Mouse (Mus musculus): ENCODE measurements around the gene Me1.

Gene Me1

GRCm38 (mm10) chr9:86658347-86658746 lies 37.4 kb downstream of the Me1 start:
- no peak for DNase-seq (ENCODE audit: low read depth, low spot score)

DNA sequence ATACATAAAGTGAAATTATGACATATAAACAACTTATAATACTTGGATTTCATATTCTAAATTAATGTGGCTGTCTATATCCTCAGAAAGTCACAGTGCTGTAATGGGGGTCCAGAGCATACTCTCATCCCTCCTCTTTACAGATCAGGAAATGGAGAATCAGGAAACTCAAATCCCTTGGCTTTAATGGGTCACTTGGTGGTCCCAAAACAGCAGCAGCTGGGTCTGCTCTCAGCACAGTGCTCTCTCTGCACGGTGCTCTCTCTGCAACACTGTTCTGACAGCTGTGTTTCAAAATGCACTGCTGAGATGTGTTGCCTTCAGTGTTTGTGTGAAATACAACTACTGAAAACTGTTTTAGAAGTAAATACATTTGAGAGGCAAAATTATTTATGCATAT lies 43.6 kb downstream of the Me1 start:
- DNase-seq (ENCODE audit: low read depth, low spot score) = no peak

DNA sequence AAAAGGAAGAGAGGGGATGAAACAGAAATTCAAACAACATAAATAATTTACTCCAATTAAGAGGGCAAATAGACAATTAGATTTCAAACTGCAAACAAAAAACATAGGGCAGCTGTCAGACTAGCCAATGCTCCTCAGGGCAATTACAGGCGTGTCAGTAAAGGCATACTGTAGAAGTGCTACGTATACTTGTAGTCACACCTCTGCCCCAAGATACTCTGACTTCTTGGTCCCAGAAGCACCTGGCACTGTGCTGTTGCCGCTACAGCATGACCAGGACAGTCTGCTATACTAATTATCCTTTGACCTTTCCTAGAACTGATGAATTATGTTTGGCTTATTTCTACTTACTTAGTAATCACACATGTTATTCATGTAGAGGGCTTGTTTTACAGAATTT lies 44.5 kb downstream of the Me1 start:
- no peak for DNase-seq (ENCODE audit: low read depth, low spot score)

- no peak for DNase-seq (ENCODE audit: low read depth, low spot score)
Observed at GRCm38 (mm10) chr9:86650822-86651221, 44.9 kb downstream of the Me1 start.

DNA sequence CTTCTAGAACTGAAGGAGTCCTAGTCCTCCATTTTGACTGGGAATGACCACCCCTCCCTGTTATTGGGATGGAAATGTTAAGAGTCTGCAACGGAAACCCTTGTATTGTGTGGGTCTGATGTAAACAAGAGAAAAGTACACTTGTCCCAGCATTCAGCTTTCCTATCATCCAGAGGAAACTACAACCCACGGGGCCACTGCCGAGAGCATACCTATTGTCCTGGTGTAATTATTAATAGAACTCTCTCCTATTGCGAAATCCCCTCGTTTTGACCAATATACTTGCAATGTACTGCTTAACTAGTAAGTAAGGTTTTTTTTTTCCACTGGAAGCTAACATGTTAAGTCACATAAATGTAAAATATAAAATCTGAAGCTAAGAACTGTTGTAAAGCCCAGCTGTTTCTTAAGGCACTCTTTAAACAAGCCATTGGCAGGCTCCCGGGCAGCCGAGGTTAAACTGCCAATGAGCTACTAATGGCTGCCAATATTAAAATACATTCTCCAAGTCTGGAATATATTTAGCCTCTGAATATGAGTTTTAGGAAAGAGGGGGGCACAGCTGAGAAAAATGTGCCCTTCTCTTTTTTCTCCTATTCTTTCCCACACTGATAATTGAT lies 47.7 kb downstream of the Me1 start:
- no peak for DNase-seq (ENCODE audit: low read depth, low spot score)

GRCm38 (mm10) chr9:86646807-86647206 lies 48.9 kb downstream of the Me1 start:
- peak; percentile 43 for DNase-seq (ENCODE audit: low read depth, low spot score)

DNA sequence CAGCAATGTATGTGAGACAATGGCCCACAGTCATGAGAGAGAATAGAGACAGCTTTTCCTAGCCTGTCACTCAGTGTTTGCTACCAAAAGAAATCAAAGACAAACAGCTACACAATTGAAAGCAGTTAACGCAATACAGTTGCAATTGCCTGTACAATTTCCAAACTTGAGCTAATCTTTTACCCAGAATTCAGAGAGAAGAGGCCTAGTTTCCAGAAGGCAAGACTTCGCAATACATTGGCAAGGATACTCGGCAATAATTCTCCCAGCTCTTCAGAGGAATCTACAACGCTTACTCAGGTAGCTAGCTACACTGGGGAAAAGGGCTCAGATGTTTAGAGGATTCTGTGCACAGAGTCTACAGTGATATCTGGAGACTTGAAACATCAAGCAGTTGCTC lies 52.3 kb downstream of the Me1 start:
- DNase-seq (ENCODE audit: low read depth, low spot score) = no peak

GRCm38 (mm10) chr9:86638771-86639170 lies 57.0 kb downstream of the Me1 start:
- DNase-seq (ENCODE audit: low read depth, low spot score) = no peak

GRCm38 (mm10) chr9:86631153-86631552 lies 64.6 kb downstream of the Me1 start:
- no peak for DNase-seq (ENCODE audit: low read depth, low spot score)

GRCm38 (mm10) chr9:86630352-86630931 lies 65.3 kb downstream of the Me1 start:
- no peak for DNase-seq (ENCODE audit: low read depth, low spot score)

DNA sequence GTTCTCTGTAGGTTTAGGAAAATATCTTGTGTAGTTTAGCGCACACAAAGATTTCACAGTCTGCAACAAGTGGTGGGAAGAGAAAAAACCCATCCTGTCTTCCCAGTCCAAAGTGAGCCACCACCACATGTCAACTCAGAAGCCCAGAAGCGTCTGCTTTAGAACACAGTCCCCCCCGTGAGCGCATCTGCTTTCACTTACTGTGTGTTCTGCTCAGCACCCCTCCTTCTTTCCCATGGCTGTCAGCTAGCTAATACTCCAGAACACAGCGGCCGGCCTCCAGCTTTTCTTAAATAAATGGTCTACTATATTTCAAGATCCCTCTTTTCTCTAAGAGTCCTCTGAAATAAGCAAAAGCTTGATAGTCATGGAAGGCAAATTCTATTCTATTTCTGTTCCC lies 66.4 kb downstream of the Me1 start:
- no peak for DNase-seq (ENCODE audit: low read depth, low spot score)

GRCm38 (mm10) chr9:86627745-86628496 lies 67.8 kb downstream of the Me1 start:
- no peak for DNase-seq (ENCODE audit: low read depth, low spot score)

- no peak for DNase-seq (ENCODE audit: low read depth, low spot score)
Observed at GRCm38 (mm10) chr9:86626906-86627305, 68.8 kb downstream of the Me1 start.

GRCm38 (mm10) chr9:86624781-86625180 lies 71.0 kb downstream of the Me1 start:
- DNase-seq (ENCODE audit: low read depth, low spot score) = no peak

DNA sequence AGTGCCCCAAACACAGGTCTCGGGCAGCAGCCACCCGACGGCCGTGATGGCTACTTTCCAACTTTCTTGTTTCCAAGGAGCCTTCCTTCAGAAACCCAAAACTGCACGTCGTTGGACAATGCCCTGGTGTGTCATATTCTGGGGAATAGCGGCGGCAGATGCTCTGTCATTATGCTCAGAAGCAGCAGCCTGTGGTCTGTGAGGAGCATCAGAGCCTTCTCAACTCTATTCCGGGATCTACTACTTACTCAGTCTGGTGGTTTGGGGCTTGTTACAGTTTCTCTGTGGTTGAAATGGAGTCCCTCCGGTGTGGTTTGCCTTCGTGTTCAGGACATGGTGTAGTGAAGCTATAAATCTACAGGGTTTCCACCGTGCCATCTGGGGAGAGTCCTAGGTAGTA lies 71.7 kb downstream of the Me1 start:
- DNase-seq (ENCODE audit: low read depth, low spot score) = no peak

- no peak for DNase-seq (ENCODE audit: low read depth, low spot score)
Observed at GRCm38 (mm10) chr9:86622062-86622461, 73.7 kb downstream of the Me1 start.

GRCm38 (mm10) chr9:86619341-86620139 lies 76.2 kb downstream of the Me1 start:
- DNase-seq (ENCODE audit: low read depth, low spot score) = no peak

DNA sequence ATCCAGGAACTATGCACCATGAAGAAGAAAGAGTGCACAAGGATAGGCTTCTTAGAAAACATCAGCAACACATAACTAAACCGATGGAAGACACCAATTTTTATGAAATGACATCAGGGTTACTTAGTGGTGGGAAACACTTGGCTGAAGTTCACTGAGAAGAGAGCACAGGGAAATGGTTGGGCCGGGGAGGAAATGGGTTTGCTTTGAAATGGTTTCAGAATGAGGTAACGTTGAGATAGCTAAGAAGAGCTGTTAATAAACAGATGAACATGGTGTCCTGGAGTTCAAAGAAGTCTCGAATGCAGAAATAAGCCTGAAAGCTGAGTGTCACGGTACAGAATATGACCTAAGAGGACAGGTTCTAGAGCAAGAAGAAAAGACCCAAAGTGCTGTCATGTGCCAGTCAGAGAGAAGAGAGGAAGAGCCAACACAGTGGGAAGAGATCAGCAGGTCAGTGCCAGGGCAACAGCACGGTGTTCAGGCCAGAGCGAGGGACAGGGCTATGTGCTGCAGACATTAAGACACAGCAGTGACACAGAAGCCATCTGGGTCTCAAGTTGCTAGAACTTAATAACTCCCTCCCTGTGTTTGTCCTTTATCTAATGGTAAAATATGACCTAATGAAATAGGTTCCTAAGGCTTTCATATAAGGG lies 77.8 kb downstream of the Me1 start:
- DNase-seq (ENCODE audit: low read depth, low spot score) = no peak

DNA sequence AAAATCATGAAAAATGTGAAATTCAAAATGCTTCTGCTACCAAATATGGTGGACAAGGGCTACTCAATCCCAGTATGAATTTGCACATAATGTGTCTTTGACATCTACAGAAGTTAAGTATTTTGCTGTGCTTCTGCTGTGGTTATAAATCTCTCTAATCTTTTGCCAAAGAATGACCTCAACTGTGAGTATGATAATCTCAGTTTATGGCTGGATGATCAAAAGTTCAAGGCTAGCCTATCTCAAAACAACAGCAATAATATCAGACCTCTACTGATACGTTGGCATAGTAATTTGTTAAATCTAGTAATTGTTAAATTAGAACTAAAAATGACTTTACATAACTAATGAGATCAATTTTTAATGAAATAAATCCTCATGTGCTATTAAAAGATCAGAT lies 80.0 kb downstream of the Me1 start:
- no peak for DNase-seq (ENCODE audit: low read depth, low spot score)

- DNase-seq (ENCODE audit: low read depth, low spot score) = no peak
Observed at GRCm38 (mm10) chr9:86612091-86612490, 83.7 kb downstream of the Me1 start.

- DNase-seq (ENCODE audit: low read depth, low spot score) = no peak
Observed at GRCm38 (mm10) chr9:86605776-86606175, 90.0 kb downstream of the Me1 start.
